Mouse (Mus musculus): ENCODE measurements around the gene Lrmda.

DNA sequence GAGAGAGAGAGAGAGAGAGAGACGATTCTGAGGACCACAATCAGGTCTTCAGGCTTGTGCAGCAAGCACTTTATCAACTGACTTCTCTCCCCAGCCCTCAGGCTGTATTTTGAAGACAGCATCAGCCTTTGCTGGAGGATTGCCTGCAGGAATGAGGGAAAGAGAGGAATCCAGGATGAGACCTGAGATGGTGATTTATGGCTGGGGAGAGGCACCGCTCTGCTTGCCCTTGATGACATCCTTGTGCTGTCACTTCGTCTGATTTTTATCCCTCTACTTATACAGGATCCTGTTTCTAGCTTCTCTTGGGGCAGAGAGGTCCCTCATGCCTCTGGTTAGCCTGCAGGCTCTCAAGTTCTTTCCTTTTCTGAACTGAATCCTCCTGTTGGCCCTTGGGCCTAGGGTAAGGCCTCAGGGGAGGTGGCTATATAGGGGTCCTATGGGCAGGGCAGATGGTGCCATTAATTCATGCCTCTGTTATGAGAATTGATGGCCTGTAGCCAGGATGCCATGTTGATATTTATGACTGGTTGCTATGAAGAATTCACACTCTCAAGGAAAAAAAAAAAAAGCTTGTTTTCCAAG, 277.2 kb downstream of the Lrmda start:
- TF ChIP-seq CTCF (IDR thresholded peaks at IDR 0.05; ENCODE audit: extremely low read depth, insufficient read length, insufficient replicate concordance, low read depth, low read length) (no peak), POLR2A (IDR thresholded peaks at IDR 0.05; ENCODE audit: low read depth, low read length) (no peak)
